Mouse (Mus musculus) kidney, adult 2 months (tissue): Measurements from ENCODE around the gene Arpc5.

Source experiments
- CTCF ChIP-seq: fragments of 200-500 bp; conservative IDR thresholded peaks from 2 replicates; pipeline ENCODE4 v1.5.1; 2011; ENCODE audit warnings: low read depth, mild to moderate bottlenecking, control low read depth, low read length, moderate library complexity, mixed read lengths; ENCODE audit not compliant: insufficient read depth, insufficient read length
- POLR2A ChIP-seq: fragments of 200-500 bp; IDR thresholded peaks from one replicate; pipeline ENCODE4 v1.6.1; 2011; ENCODE audit warnings: low read depth, low read length, control low read depth

GRCm38 (mm10) chr1:152804907-152805306 is 38.6 kb downstream of the Arpc5 start:
- TF ChIP-seq CTCF (no peak), POLR2A (no peak)
